Mouse (Mus musculus) midbrain, embryonic 10.5 days (tissue): ENCODE results near the gene Pfn1. TPM values are rescaled to one million over a fixed set of nuclear protein-coding genes. Genes with fewer than 3 reads are reported as not detected.

Experiments used
- DNase-seq: peaks from one replicate; pipeline ENCODE4 v3.0.0-alpha.2; 2017; ENCODE audit warnings: low spot score
- H3K27ac ChIP-seq: fragments of 300-500 bp; sonication (generic); replicated peaks from 2 replicates; pipeline ENCODE4 v1.5.1; 2016; ENCODE audit warnings: mild to moderate bottlenecking
- H3K27me3 ChIP-seq: fragments of 300-500 bp; sonication (generic); 2 replicates; pipeline ENCODE4 v1.6.1; 2016; ENCODE audit warnings: low read depth, mild to moderate bottlenecking; ENCODE audit not compliant: poor library complexity, severe bottlenecking
- H3K36me3 ChIP-seq: fragments of 300-500 bp; sonication (generic); 2 replicates; pipeline ENCODE4 v1.6.1; 2016; ENCODE audit warnings: mild to moderate bottlenecking, moderate library complexity
- H3K4me1 ChIP-seq: fragments of 300-500 bp; sonication (generic); 2 replicates; pipeline ENCODE4 v1.6.1; 2016
- H3K4me3 ChIP-seq: fragments of 300-500 bp; sonication (generic); 2 replicates; pipeline ENCODE4 v1.5.1; 2016; ENCODE audit warnings: mild to moderate bottlenecking, moderate library complexity
- H3K9me3 ChIP-seq: fragments of 300-500 bp; sonication (generic); replicated peaks from 2 replicates; pipeline ENCODE4 v1.6.1; 2016; ENCODE audit warnings: mild to moderate bottlenecking
- WGBS: fragments of 180-500 bp; shearing (Covaris S2); methylation state at CpG from one replicate; pipeline ENCODE4 v1.1.7; 2016; 5-methylcytosine and 5-hydroxymethylcytosine counted together
- polyA plus RNA-seq: library from polyadenylated mRNA; unstranded; fragments of >200 nt; fragmentation: Nextera tagmentation; extraction: Ambion mirVana; gene quantifications from 2 replicates; pipeline ENCODE4 v1.2.1, GENCODE M21; 2016

Gene Pfn1
- polyA plus RNA-seq, 1 experiment from 2014 or later = 1,733 TPM

- Histone ChIP-seq H3K27me3 (no peaks in the 10 kb centered on the region; the same call in 1 of the 2 replicates), H3K4me3 (peak within 1 kb of the TSS; percentile 93), H3K4me1 (peaks cover 35% of the 10 kb centered on the region), H3K36me3 (peaks cover 29% of the 10 kb centered on the region), H3K27ac (peak within 1 kb of the TSS; percentile 92), H3K9me3 (no peaks in the 10 kb centered on the region)
- DNase-seq = peak; percentile 90
- under 1% methylated on average over 55 of the region's 55 CpGs for WGBS
Measured at GRCm38 (mm10) chr11:70687601-70688199, 33.3 kb upstream of the Pfn1 start, which contains the start of gene Camta2. TSS of gene Camta2 (minus strand) at chr11:70688105.

GRCm38 (mm10) chr11:70686901-70687566, 32.6 kb upstream of the Pfn1 start:
- H3K4me1 ChIP-seq = peaks cover 41% of the 10 kb centered on the region
- H3K36me3 ChIP-seq = peaks cover 30% of the 10 kb centered on the region
- peak overlapping the region; percentile 93 for H3K4me3 ChIP-seq
- peak overlapping the region; percentile 92 for H3K27ac ChIP-seq
- no peaks in the 10 kb centered on the region; the same call in 1 of the 2 replicates for H3K27me3 ChIP-seq
- DNase-seq = no peak
- 5% methylated on average over 16 of the region's 16 CpGs for WGBS
- no peaks in the 10 kb centered on the region for H3K9me3 ChIP-seq

- Histone ChIP-seq H3K27ac (0 out of 2 replicates have a peak overlapping the region, but pooled peaks have one; percentile 9), H3K4me1 (peaks cover 50% of the 10 kb centered on the region), H3K27me3 (no peaks in the 10 kb centered on the region), H3K9me3 (no peaks in the 10 kb centered on the region), H3K36me3 (peaks cover 57% of the 10 kb centered on the region), H3K4me3 (no peak overlapping the region)
- WGBS = 93% methylated on average over 5 of the region's 5 CpGs
- DNase-seq = no peak
Measured at GRCm38 (mm10) chr11:70683640-70684039, 29.2 kb upstream of the Pfn1 start.

GRCm38 (mm10) chr11:70681897-70682581, 27.6 kb upstream of the Pfn1 start:
- DNase-seq = peak; percentile 65
- 6% methylated on average over 11 of the region's 11 CpGs for WGBS
- no peaks in the 10 kb centered on the region for H3K9me3 ChIP-seq
- H3K27me3 ChIP-seq = no peaks in the 10 kb centered on the region
- peak overlapping the region; percentile 30; the same call in 1 of the 2 replicates for H3K4me3 ChIP-seq
- peaks cover 37% of the 10 kb centered on the region for H3K4me1 ChIP-seq
- H3K27ac ChIP-seq = peak overlapping the region; percentile 87
- peaks cover 62% of the 10 kb centered on the region for H3K36me3 ChIP-seq

GRCm38 (mm10) chr11:70681170-70681569, 26.7 kb upstream of the Pfn1 start:
- Histone ChIP-seq H3K36me3 (peaks cover 69% of the 10 kb centered on the region), H3K27ac (peak overlapping the region; percentile 87), H3K9me3 (no peaks in the 10 kb centered on the region), H3K4me1 (peaks cover 30% of the 10 kb centered on the region), H3K4me3 (0 out of 2 replicates have a peak overlapping the region, but pooled peaks have one; percentile 2), H3K27me3 (no peaks in the 10 kb centered on the region)
- WGBS = 63% methylated on average over 12 of the region's 12 CpGs
- DNase-seq = no peak

- Histone ChIP-seq H3K36me3 (peaks cover 75% of the 10 kb centered on the region), H3K4me1 (peaks cover 30% of the 10 kb centered on the region), H3K4me3 (no peak overlapping the region), H3K9me3 (no peaks in the 10 kb centered on the region), H3K27me3 (no peaks in the 10 kb centered on the region), H3K27ac (no peak overlapping the region)
- no peak for DNase-seq
- 93% methylated on average over 8 of the region's 8 CpGs for WGBS
Measured at GRCm38 (mm10) chr11:70679894-70680293, 25.4 kb upstream of the Pfn1 start.

- Histone ChIP-seq H3K4me1 (peaks cover 32% of the 10 kb centered on the region), H3K9me3 (no peaks in the 10 kb centered on the region), H3K36me3 (peaks cover 74% of the 10 kb centered on the region), H3K27ac (no peak overlapping the region), H3K4me3 (no peak overlapping the region), H3K27me3 (no peaks in the 10 kb centered on the region)
- no peak for DNase-seq
- 98% methylated on average over 8 of the region's 8 CpGs for WGBS
Measured at GRCm38 (mm10) chr11:70679361-70679760, 24.9 kb upstream of the Pfn1 start.

GRCm38 (mm10) chr11:70678576-70678975, 24.1 kb upstream of the Pfn1 start:
- no peaks in the 10 kb centered on the region for H3K9me3 ChIP-seq
- peaks cover 74% of the 10 kb centered on the region for H3K36me3 ChIP-seq
- no peak for DNase-seq
- H3K27me3 ChIP-seq = no peaks in the 10 kb centered on the region
- no peak overlapping the region for H3K4me3 ChIP-seq
- peaks cover 37% of the 10 kb centered on the region for H3K4me1 ChIP-seq
- no peak overlapping the region for H3K27ac ChIP-seq
- WGBS = 66% methylated on average over 2 of the region's 2 CpGs

- H3K27me3 ChIP-seq = no peaks in the 10 kb centered on the region
- H3K4me1 ChIP-seq = peaks cover 34% of the 10 kb centered on the region
- H3K9me3 ChIP-seq = no peaks in the 10 kb centered on the region
- peaks cover 70% of the 10 kb centered on the region for H3K36me3 ChIP-seq
- 76% methylated on average over 9 of the region's 9 CpGs for WGBS
- DNase-seq = no peak
- no peak overlapping the region for H3K27ac ChIP-seq
- H3K4me3 ChIP-seq = no peak overlapping the region
Measured at GRCm38 (mm10) chr11:70678092-70678491, 23.6 kb upstream of the Pfn1 start.

- Histone ChIP-seq H3K4me3 (no peak overlapping the region), H3K9me3 (no peaks in the 10 kb centered on the region), H3K27me3 (no peaks in the 10 kb centered on the region), H3K36me3 (peaks cover 65% of the 10 kb centered on the region), H3K27ac (no peak overlapping the region), H3K4me1 (peaks cover 33% of the 10 kb centered on the region)
- 68% methylated on average over 11 of the region's 11 CpGs for WGBS
- no peak for DNase-seq
Measured at GRCm38 (mm10) chr11:70674501-70674900, 20.1 kb upstream of the Pfn1 start.

- Histone ChIP-seq H3K4me1 (peaks cover 33% of the 10 kb centered on the region), H3K9me3 (no peaks in the 10 kb centered on the region), H3K27me3 (no peaks in the 10 kb centered on the region), H3K36me3 (peaks cover 60% of the 10 kb centered on the region), H3K27ac (no peak overlapping the region), H3K4me3 (no peak overlapping the region)
- DNase-seq = no peak
- WGBS = 57% methylated on average over 6 of the region's 6 CpGs
Measured at GRCm38 (mm10) chr11:70674014-70674413, 19.6 kb upstream of the Pfn1 start.

GRCm38 (mm10) chr11:70671333-70672047, 17.0 kb upstream of the Pfn1 start:
- H3K4me3 ChIP-seq = 0 out of 2 replicates have a peak overlapping the region, but pooled peaks have one; percentile 69
- peaks cover 42% of the 10 kb centered on the region for H3K4me1 ChIP-seq
- no peak for DNase-seq
- H3K36me3 ChIP-seq = peaks cover 58% of the 10 kb centered on the region
- WGBS = 82% methylated on average over 16 of the region's 16 CpGs
- no peaks in the 10 kb centered on the region for H3K9me3 ChIP-seq
- no peaks in the 10 kb centered on the region for H3K27me3 ChIP-seq
- no peak overlapping the region for H3K27ac ChIP-seq
